25 mouse cellular contexts compared by ENCODE assay signal in genomic region chr5:77253154-77253553, GRCm38 (mm10). TPM values are rescaled to one million over a fixed set of nuclear protein-coding genes. Genes with fewer than 3 reads are reported as not detected.
DNase-seq lines count a peak whose midpoint lies in the region; ATAC-seq and TF ChIP-seq lines count a peak whose summit lies in the region.
"Had no signal": no experiment of that assay in that cellular context is flagged by ENCODE, and none has a peak within 500 bp of the region (broad histone marks: within the 10 kb centered on the region; RNA-seq: fewer than 3 reads in every experiment).

No protein-coding gene starts in this region.

- no peak for TF ChIP-seq RAD21 in CH12.LX (IDR thresholded peaks at IDR 0.05; ENCODE audit: low read depth, low read length)

- 0 out of 2 replicates have a peak, but pooled peaks have one; percentile 19 for ATAC-seq in hindbrain, embryonic 16.5 days
- no peak for ATAC-seq in hindbrain, embryonic 13.5 days (ENCODE audit: low FRiP score)
- no peak for ATAC-seq in midbrain, embryonic 16.5 days
- ATAC-seq in megakaryocyte progenitor cell, adult 5-6 weeks (replicated peaks; ENCODE audit: poor library complexity): no peak
- ATAC-seq: forebrain, embryonic 14.5 days; forebrain, postnatal 0 days; hindbrain, postnatal 0 days had no signal

- in situ Hi-C loops in CH12.LX (cut with MboI; ENCODE audit: low pct_ligation_motif_present, low pct_unique_long_range_greater_than_20kb, low sequenced_read_pairs): loop anchor here (5.0 kb wide), 1 partner anchor 49 kb away; no protein-coding TSS in a partner anchor

- H3K4me1 ChIP-seq in hindbrain, embryonic 16.5 days (ENCODE audit: control insufficient read depth, insufficient read depth, low read depth, low read length): no peaks in the 10 kb centered on the region
- no peaks in the 10 kb centered on the region for H3K4me1 ChIP-seq in hindbrain, embryonic 13.5 days (replicated peaks)
- peaks cover 8 to 48% of the 10 kb centered on the region in 2 experiments for H3K4me1 ChIP-seq in CH12.LX (ENCODE audit: control insufficient read depth in 1 of 2, insufficient read depth in 2 of 2)
- H3K4me1 ChIP-seq in embryonic facial prominence, embryonic 10.5 days: 0 out of 2 replicates have a peak, but pooled peaks cover 6% of the 10 kb centered on the region
- no peaks in the 10 kb centered on the region for H3K4me1 ChIP-seq in midbrain, embryonic 16.5 days (ENCODE audit: control insufficient read depth, insufficient read depth, low read length)
- H3K4me1 ChIP-seq: embryonic facial prominence, embryonic 12.5 days; embryonic facial prominence, embryonic 15.5 days; hindbrain, embryonic 12.5 days had no signal

- no peaks in the 10 kb centered on the region for H3K9me3 ChIP-seq in hindbrain, embryonic 16.5 days (ENCODE audit: control insufficient read depth, low read length)
- H3K9me3 ChIP-seq in hindbrain, embryonic 13.5 days: no peaks in the 10 kb centered on the region
- no peaks in the 10 kb centered on the region for H3K9me3 ChIP-seq in CH12.LX (replicated peaks; ENCODE audit: low read length)
- H3K9me3 ChIP-seq in embryonic facial prominence, embryonic 10.5 days: no peaks in the 10 kb centered on the region
- H3K9me3 ChIP-seq in midbrain, embryonic 16.5 days (replicated peaks; ENCODE audit: control insufficient read depth, low read length, poor library complexity, severe bottlenecking): no peaks in the 10 kb centered on the region
- H3K9me3 ChIP-seq: embryonic facial prominence, embryonic 12.5 days; embryonic facial prominence, embryonic 15.5 days; hindbrain, embryonic 12.5 days had no signal

- no peak for TF ChIP-seq CTCF in CH12.LX (conservative IDR thresholded peaks at IDR 0.05 in 1 of 2, IDR thresholded peaks at IDR 0.05 in 1 of 2; ENCODE audit: low read depth in 2 of 2, low read length in 2 of 2)

- H3K4me3 ChIP-seq in hindbrain, embryonic 16.5 days (ENCODE audit: low read length): no peak overlapping the region
- H3K4me3 ChIP-seq in hindbrain, embryonic 13.5 days: no peak overlapping the region
- H3K4me3 ChIP-seq in CH12.LX (replicated peaks in 1 of 3; ENCODE audit: low read depth in 2 of 3, low read length in 2 of 3, poor library complexity in 1 of 3): no peak overlapping the region
- no peak overlapping the region for H3K4me3 ChIP-seq in embryonic facial prominence, embryonic 10.5 days
- H3K4me3 ChIP-seq in midbrain, embryonic 16.5 days (ENCODE audit: low read depth, low read length): no peak overlapping the region
- H3K4me3 ChIP-seq: embryonic facial prominence, embryonic 12.5 days; embryonic facial prominence, embryonic 15.5 days; gastrocnemius, adult 2 months; hindbrain, embryonic 12.5 days had no signal

- WGBS in hindbrain, embryonic 16.5 days: 79% methylated on average over 1 of the region's 1 CpGs
- WGBS in hindbrain, embryonic 13.5 days: 87% methylated on average over 1 of the region's 1 CpGs
- WGBS in embryonic facial prominence, embryonic 10.5 days: 80% methylated on average over 1 of the region's 1 CpGs
- WGBS in midbrain, embryonic 16.5 days: 97% methylated on average over 1 of the region's 1 CpGs

- no peak overlapping the region for H3K27ac ChIP-seq in hindbrain, embryonic 16.5 days (ENCODE audit: low read depth, low read length)
- H3K27ac ChIP-seq in hindbrain, embryonic 13.5 days: no peak overlapping the region
- H3K27ac ChIP-seq in CH12.LX (ENCODE audit: insufficient read depth, low read depth): no peak overlapping the region
- no peak overlapping the region for H3K27ac ChIP-seq in embryonic facial prominence, embryonic 10.5 days (replicated peaks)
- no peak overlapping the region for H3K27ac ChIP-seq in midbrain, embryonic 16.5 days (ENCODE audit: low read length)
- H3K27ac ChIP-seq: embryonic facial prominence, embryonic 12.5 days; embryonic facial prominence, embryonic 15.5 days; gastrocnemius, adult 2 months; hindbrain, embryonic 12.5 days; hindbrain, postnatal 0 days had no signal

- no peaks in the 10 kb centered on the region for H3K36me3 ChIP-seq in hindbrain, embryonic 16.5 days (ENCODE audit: control insufficient read depth, insufficient read depth, low read length)
- H3K36me3 ChIP-seq in hindbrain, embryonic 13.5 days: no peaks in the 10 kb centered on the region
- no peaks in the 10 kb centered on the region for H3K36me3 ChIP-seq in CH12.LX (replicated peaks in 1 of 2; ENCODE audit: control insufficient read depth in 1 of 2, insufficient read depth in 1 of 2, low read length in 1 of 2)
- H3K36me3 ChIP-seq in embryonic facial prominence, embryonic 10.5 days (replicated peaks): no peaks in the 10 kb centered on the region
- H3K36me3 ChIP-seq in midbrain, embryonic 16.5 days (ENCODE audit: control insufficient read depth, insufficient read depth, low read length): no peaks in the 10 kb centered on the region
- H3K36me3 ChIP-seq: embryonic facial prominence, embryonic 12.5 days; embryonic facial prominence, embryonic 15.5 days; hindbrain, embryonic 12.5 days had no signal

- H3K27me3 ChIP-seq in hindbrain, embryonic 16.5 days (replicated peaks; ENCODE audit: control insufficient read depth, insufficient read depth, low read length): no peaks in the 10 kb centered on the region
- no peaks in the 10 kb centered on the region for H3K27me3 ChIP-seq in hindbrain, embryonic 13.5 days
- H3K27me3 ChIP-seq in CH12.LX (replicated peaks): no peaks in the 10 kb centered on the region
- no peaks in the 10 kb centered on the region for H3K27me3 ChIP-seq in embryonic facial prominence, embryonic 10.5 days (replicated peaks; ENCODE audit: low read depth, poor library complexity, severe bottlenecking)
- no peaks in the 10 kb centered on the region for H3K27me3 ChIP-seq in midbrain, embryonic 16.5 days (ENCODE audit: control insufficient read depth, insufficient read depth, low read depth, low read length)
- H3K27me3 ChIP-seq: embryonic facial prominence, embryonic 12.5 days; embryonic facial prominence, embryonic 15.5 days; hindbrain, embryonic 12.5 days had no signal

- no peaks in the 10 kb centered on the region for H3K79me2 ChIP-seq in CH12.LX (replicated peaks; ENCODE audit: control insufficient read depth, extremely low read depth, insufficient read depth, poor library complexity, severe bottlenecking)

- no peak overlapping the region for H3K4me2 ChIP-seq in hindbrain, embryonic 16.5 days (ENCODE audit: low read length)
- H3K4me2 ChIP-seq in hindbrain, embryonic 13.5 days: no peak overlapping the region
- H3K4me2 ChIP-seq in CH12.LX (ENCODE audit: insufficient read depth, low read depth, poor library complexity, severe bottlenecking): no peak overlapping the region
- no peak overlapping the region for H3K4me2 ChIP-seq in midbrain, embryonic 16.5 days (ENCODE audit: low read length)
- H3K4me2 ChIP-seq: embryonic facial prominence, embryonic 12.5 days; embryonic facial prominence, embryonic 15.5 days; heart, embryonic 11.5 days; hindbrain, embryonic 12.5 days had no signal

- TF ChIP-seq EP300 in CH12.LX (IDR thresholded peaks at IDR 0.05; ENCODE audit: low read length): peak; percentile 86

- H3K9ac ChIP-seq in hindbrain, embryonic 16.5 days (ENCODE audit: low read depth, low read length): no peak overlapping the region
- H3K9ac ChIP-seq in hindbrain, embryonic 13.5 days: no peak overlapping the region
- H3K9ac ChIP-seq in CH12.LX (ENCODE audit: insufficient read depth, low read depth): no peak overlapping the region
- no peak overlapping the region for H3K9ac ChIP-seq in midbrain, embryonic 16.5 days (ENCODE audit: low read depth, low read length)
- H3K9ac ChIP-seq: embryonic facial prominence, embryonic 12.5 days; embryonic facial prominence, embryonic 15.5 days; forebrain, postnatal 0 days; hindbrain, embryonic 12.5 days had no signal

- DNase-seq in 3T3-L1 (ENCODE audit: low read depth, low spot score): peak; percentile 49
- peak; percentile 94 for DNase-seq in CH12.LX (ENCODE audit: extremely low read depth)
- peak; percentile 45 for DNase-seq in induced T-regulatory cell, adult 2 months (ENCODE audit: low read depth)
- no peak for DNase-seq in embryonic facial prominence, embryonic 10.5 days (ENCODE audit: low spot score)
- DNase-seq: adrenal gland, postnatal 10 days; adrenal gland, postnatal 36 days; cerebellum, adult 18-20 months; cerebellum, adult 9-10 months; cerebellum, postnatal 14 days; forebrain, postnatal 0 days; gastrocnemius, adult 2 months; gastrocnemius, postnatal 14 days; heart, adult 11 months had no signal

- no peak for TF ChIP-seq POLR2A in CH12.LX (IDR thresholded peaks at IDR 0.05; ENCODE audit: low read depth, low read length)

- dilution Hi-C loops in CH12.LX (cut with MboI; ENCODE audit: extremely low pct_ligation_motif_present, extremely low pct_unique_long_range_greater_than_20kb, low sequenced_read_pairs): no loop called here

RNA-seq across cellular contexts. Expression of gene Rest, which starts 12.1 kb away (rescaled TPM):
- polyA plus RNA-seq in hindbrain, embryonic 16.5 days (2015; fragmentation: Nextera tagmentation; extraction: Ambion mirVana): 5.9 and 6.9 TPM in 2 replicates
- polyA plus RNA-seq in hindbrain, embryonic 13.5 days (2015; fragmentation: Nextera tagmentation; extraction: Ambion mirVana): 9.8 and 10.1 TPM in 2 replicates
- total RNA-seq in CH12.LX (2012; rRNA removed): 15.4 and 15.9 TPM in 2 replicates
- 16.5 and 16.8 TPM in 2 replicates for total RNA-seq in CH12.LX (2014; rRNA removed)
- polyA plus RNA-seq in CH12.LX (2012; ENCODE audit: insufficient read length, low read depth): 7.4 and 7.8 TPM in 2 replicates
- 34.0 and 37.7 TPM in 2 replicates for polyA plus RNA-seq in embryonic facial prominence, embryonic 10.5 days (2016; fragmentation: Nextera tagmentation; extraction: Ambion mirVana)
- 4.8 and 4.9 TPM in 2 replicates for polyA plus RNA-seq in midbrain, embryonic 16.5 days (2015; fragmentation: Nextera tagmentation; extraction: Ambion mirVana)
- 28.3 and 32.2 TPM in 2 replicates for total RNA-seq in megakaryocyte progenitor cell, adult 5-6 weeks (2015)
- 43.3 and 47.9 TPM in 2 replicates for total RNA-seq in megakaryocyte progenitor cell, adult 5-6 weeks (2017)

RNA-seq across cellular contexts. Expression of gene Spink2, which starts 41.9 kb away (rescaled TPM):
- 0.80 and 1.5 TPM in 2 replicates for polyA plus RNA-seq in hindbrain, embryonic 16.5 days (2015; fragmentation: Nextera tagmentation; extraction: Ambion mirVana)
- 1.1 and 2.4 TPM in 2 replicates for polyA plus RNA-seq in hindbrain, embryonic 13.5 days (2015; fragmentation: Nextera tagmentation; extraction: Ambion mirVana)
- 0.42 and 0.55 TPM in 2 replicates for total RNA-seq in CH12.LX (2012; rRNA removed)
- not detected in 2 replicates for total RNA-seq in CH12.LX (2014; rRNA removed)
- 0.67 and 1.3 TPM in 2 replicates for polyA plus RNA-seq in CH12.LX (2012; ENCODE audit: insufficient read length, low read depth)
- polyA plus RNA-seq in embryonic facial prominence, embryonic 10.5 days (2016; fragmentation: Nextera tagmentation; extraction: Ambion mirVana): 1.5 and 1.8 TPM in 2 replicates
- polyA plus RNA-seq in midbrain, embryonic 16.5 days (2015; fragmentation: Nextera tagmentation; extraction: Ambion mirVana): 0.41 and 0.48 TPM in 2 replicates
- total RNA-seq in megakaryocyte progenitor cell, adult 5-6 weeks (2015): 0.76 TPM in 1 of 2 replicates, not detected in the other
- 0.79 TPM in 1 of 2 replicates, not detected in the other for total RNA-seq in megakaryocyte progenitor cell, adult 5-6 weeks (2017)
- total RNA-seq: forebrain, postnatal 0 days; gastrocnemius, adult 2 months; heart, adult 8-10 months; hematopoietic stem cell, adult 5-6 weeks; hindbrain, postnatal 0 days had no signal

RNA-seq across cellular contexts. Expression of gene Noa1, which starts 56.7 kb away (rescaled TPM):
- 33.2 and 34.7 TPM in 2 replicates for polyA plus RNA-seq in hindbrain, embryonic 16.5 days (2015; fragmentation: Nextera tagmentation; extraction: Ambion mirVana)
- 32.5 and 32.8 TPM in 2 replicates for polyA plus RNA-seq in hindbrain, embryonic 13.5 days (2015; fragmentation: Nextera tagmentation; extraction: Ambion mirVana)
- total RNA-seq in CH12.LX (2012; rRNA removed) (25.8 and 33.0 TPM in 2 replicates), CH12.LX (2014; rRNA removed) (44.3 and 45.7 TPM in 2 replicates)
- 59.4 and 60.7 TPM in 2 replicates for polyA plus RNA-seq in CH12.LX (2012; ENCODE audit: insufficient read length, low read depth)
- 36.5 and 37.5 TPM in 2 replicates for polyA plus RNA-seq in embryonic facial prominence, embryonic 10.5 days (2016; fragmentation: Nextera tagmentation; extraction: Ambion mirVana)
- polyA plus RNA-seq in midbrain, embryonic 16.5 days (2015; fragmentation: Nextera tagmentation; extraction: Ambion mirVana): 36.2 and 36.5 TPM in 2 replicates
- 58.5 and 59.2 TPM in 2 replicates for total RNA-seq in megakaryocyte progenitor cell, adult 5-6 weeks (2015)
- total RNA-seq in megakaryocyte progenitor cell, adult 5-6 weeks (2017): 16.8 and 17.9 TPM in 2 replicates

RNA-seq across cellular contexts. Expression of gene Polr2b, which starts 56.8 kb away (rescaled TPM):
- 52.4 and 59.2 TPM in 2 replicates for polyA plus RNA-seq in hindbrain, embryonic 16.5 days (2015; fragmentation: Nextera tagmentation; extraction: Ambion mirVana)
- 69.2 and 70.0 TPM in 2 replicates for polyA plus RNA-seq in hindbrain, embryonic 13.5 days (2015; fragmentation: Nextera tagmentation; extraction: Ambion mirVana)
- total RNA-seq in CH12.LX (2012; rRNA removed) (133 and 140 TPM in 2 replicates), CH12.LX (2014; rRNA removed) (119 and 129 TPM in 2 replicates)
- polyA plus RNA-seq in CH12.LX (2012; ENCODE audit: insufficient read length, low read depth): 78.0 and 88.0 TPM in 2 replicates
- polyA plus RNA-seq in embryonic facial prominence, embryonic 10.5 days (2016; fragmentation: Nextera tagmentation; extraction: Ambion mirVana): 94.3 and 96.0 TPM in 2 replicates
- 62.5 and 64.9 TPM in 2 replicates for polyA plus RNA-seq in midbrain, embryonic 16.5 days (2015; fragmentation: Nextera tagmentation; extraction: Ambion mirVana)
- 95.0 and 110 TPM in 2 replicates for total RNA-seq in megakaryocyte progenitor cell, adult 5-6 weeks (2015)
- total RNA-seq in megakaryocyte progenitor cell, adult 5-6 weeks (2017): 138 and 151 TPM in 2 replicates
